Mouse (Mus musculus): ENCODE measurements around the gene Cpa3.

- TF ChIP-seq GATA1 (IDR thresholded peaks at IDR 0.05; ENCODE audit: borderline replicate concordance, low read length), result no peak
- TF ChIP-seq FLI1 (IDR thresholded peaks at IDR 0.05; ENCODE audit: low read length), result no peak
These were observed 2.2 kb downstream of the Cpa3 start for GRCm38 (mm10) chr3:20239741-20240140.
